Mouse (Mus musculus) limb, embryonic 12.5 days (tissue): Measurements from ENCODE around the gene Acyp2. TPM values are rescaled to one million over a fixed set of nuclear protein-coding genes. Genes with fewer than 3 reads are reported as not detected.

Experiments used
- ATAC-seq: fragments of 200-750 bp; cut with Nextera tagmentation; 2 replicates; pipeline ENCODE4 v1.8.0; 2017; ENCODE audit warnings: low read depth, moderate TSS enrichment; ENCODE audit not compliant: insufficient number of reproducible peaks, insufficient read depth, low FRiP score, low TSS enrichment
- H3K27ac ChIP-seq: fragments of 300-500 bp; sonication (generic); 2 replicates; pipeline ENCODE4 v1.5.1; 2016; ENCODE audit warnings: mild to moderate bottlenecking, moderate library complexity
- H3K27me3 ChIP-seq: fragments of 300-500 bp; sonication (generic); 2 replicates; pipeline ENCODE4 v1.6.1; 2016; ENCODE audit warnings: mild to moderate bottlenecking, moderate library complexity
- H3K36me3 ChIP-seq: fragments of 300-500 bp; sonication (generic); 2 replicates; pipeline ENCODE4 v1.6.1; 2016; ENCODE audit warnings: mild to moderate bottlenecking, moderate library complexity
- H3K4me1 ChIP-seq: fragments of 300-500 bp; sonication (generic); replicated peaks from 2 replicates; pipeline ENCODE4 v1.6.1; 2016
- H3K4me2 ChIP-seq: fragments of 300-500 bp; sonication (generic); 2 replicates; pipeline ENCODE4 v1.6.1; 2016; ENCODE audit warnings: mild to moderate bottlenecking, moderate library complexity
- H3K4me3 ChIP-seq: fragments of 300-500 bp; sonication (generic); replicated peaks from 2 replicates; pipeline ENCODE4 v1.5.1; 2016; ENCODE audit warnings: mild to moderate bottlenecking
- H3K9ac ChIP-seq: fragments of 300-500 bp; sonication (generic); replicated peaks from 2 replicates; pipeline ENCODE4 v1.6.1; 2016; ENCODE audit warnings: mild to moderate bottlenecking, moderate library complexity
- H3K9me3 ChIP-seq: fragments of 300-500 bp; sonication (generic); 2 replicates; pipeline ENCODE4 v1.6.1; 2016; ENCODE audit warnings: mild to moderate bottlenecking, moderate library complexity
- WGBS: fragments of 180-500 bp; shearing (Covaris S2); methylation state at CpG from one replicate; pipeline ENCODE4 v1.1.7; 2016; 5-methylcytosine and 5-hydroxymethylcytosine counted together
- polyA plus RNA-seq: library from polyadenylated mRNA; unstranded; fragments of >200 nt; fragmentation: Nextera tagmentation; extraction: Ambion mirVana; gene quantifications from 2 replicates; pipeline ENCODE4 v1.2.1, GENCODE M21; 2016

The Acyp2 gene
- polyA plus RNA-seq, 1 experiment from 2014 or later = 6.6 TPM

DNA sequence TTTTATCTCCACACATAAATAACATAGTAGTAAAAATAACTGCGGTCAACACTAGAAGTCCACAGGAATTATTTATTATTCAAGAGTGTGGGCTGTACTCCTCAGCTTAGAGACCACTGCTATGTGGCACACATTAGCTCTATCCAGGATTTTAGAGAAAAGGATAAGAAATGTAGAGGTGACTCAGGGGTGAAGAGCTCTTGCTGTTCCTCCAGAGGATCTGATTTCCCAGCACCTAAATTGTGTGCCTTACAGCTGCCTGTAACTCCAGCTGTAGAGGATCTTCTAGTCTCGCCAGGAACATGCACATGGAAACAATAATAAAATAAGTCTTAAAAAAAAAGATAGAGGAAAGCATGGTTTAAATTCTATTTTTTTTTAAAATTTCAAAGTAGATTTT, 70.5 kb downstream of the Acyp2 start:
- H3K4me1 ChIP-seq = no peaks in the 10 kb centered on the region
- H3K4me2 ChIP-seq = no peak overlapping the region
- H3K9me3 ChIP-seq = peaks cover 10% of the 10 kb centered on the region
- no peak overlapping the region for H3K9ac ChIP-seq
- WGBS = 80% methylated on average over 2 of the region's 2 CpGs
- ATAC-seq = no peak
- H3K4me3 ChIP-seq = no peak overlapping the region
- no peaks in the 10 kb centered on the region for H3K27me3 ChIP-seq
- H3K36me3 ChIP-seq = no peaks in the 10 kb centered on the region
- H3K27ac ChIP-seq = no peak overlapping the region

DNA sequence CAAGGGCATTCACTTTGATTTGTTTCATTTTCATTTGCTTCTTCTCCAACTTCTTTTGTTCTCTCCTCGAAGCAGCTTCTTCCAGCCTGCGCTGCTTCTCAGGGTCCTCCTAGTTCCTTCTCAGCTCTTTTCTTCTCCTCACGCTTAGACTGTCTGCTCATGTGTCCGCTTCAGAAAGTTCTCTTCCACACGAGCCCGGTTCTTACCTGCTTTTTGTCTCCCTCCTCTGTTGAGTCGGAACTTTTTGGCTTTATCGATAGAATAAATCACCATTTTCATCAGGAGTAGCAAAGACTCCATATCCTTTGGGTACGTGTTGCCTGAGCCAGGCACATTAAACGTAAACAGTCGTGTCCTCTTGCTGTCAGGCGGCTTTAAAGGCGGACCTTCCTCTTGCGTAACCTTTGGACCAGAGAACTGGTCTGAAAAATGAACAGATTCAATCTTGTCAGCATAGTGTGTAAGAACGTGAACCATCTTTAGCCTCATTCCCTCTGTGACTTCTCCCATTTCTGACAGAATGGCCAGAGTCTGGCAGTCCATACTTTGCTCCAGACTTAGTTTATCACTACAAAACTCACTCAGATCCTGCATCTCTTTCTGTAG, 76.5 kb downstream of the Acyp2 start:
- Histone ChIP-seq H3K4me2 (no peak overlapping the region), H3K9ac (no peak overlapping the region), H3K4me1 (no peaks in the 10 kb centered on the region), H3K4me3 (no peak overlapping the region), H3K27ac (no peak overlapping the region), H3K9me3 (no peaks in the 10 kb centered on the region), H3K36me3 (no peaks in the 10 kb centered on the region), H3K27me3 (no peaks in the 10 kb centered on the region)
- no peak for ATAC-seq
- WGBS = 90% methylated on average over 15 of the region's 15 CpGs

- H3K27me3 ChIP-seq = no peaks in the 10 kb centered on the region
- H3K27ac ChIP-seq = no peak overlapping the region
- no peak overlapping the region for H3K4me3 ChIP-seq
- WGBS = 88% methylated on average over 3 of the region's 3 CpGs
- no peaks in the 10 kb centered on the region for H3K4me1 ChIP-seq
- H3K9ac ChIP-seq = no peak overlapping the region
- no peaks in the 10 kb centered on the region for H3K9me3 ChIP-seq
- no peak for ATAC-seq
- H3K4me2 ChIP-seq = no peak overlapping the region
- no peaks in the 10 kb centered on the region for H3K36me3 ChIP-seq
These were observed 78.8 kb downstream of the Acyp2 start for GRCm38 (mm10) chr11:30570568-30570967.

DNA sequence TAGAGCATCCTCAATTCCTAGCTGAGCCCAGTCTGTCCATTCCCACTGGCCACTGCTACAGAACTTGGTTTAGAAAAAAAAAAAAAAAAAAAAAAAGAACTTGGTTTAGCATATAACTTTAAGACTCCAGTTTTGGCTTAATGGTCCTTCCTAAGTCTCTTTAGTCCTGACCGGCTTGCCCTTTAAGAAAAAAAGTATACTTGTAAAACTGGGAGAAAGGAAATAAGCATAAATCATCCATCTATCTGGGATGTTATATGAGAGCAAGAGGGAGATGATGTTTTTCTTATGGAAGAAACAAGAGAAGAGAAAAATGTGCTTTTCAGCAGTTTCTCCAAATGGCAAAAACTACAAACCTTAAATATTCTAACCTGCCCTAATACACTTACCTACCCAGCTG, 89.2 kb downstream of the Acyp2 start:
- no peak overlapping the region for H3K9ac ChIP-seq
- no peaks in the 10 kb centered on the region for H3K4me1 ChIP-seq
- no peak for ATAC-seq
- H3K4me3 ChIP-seq = no peak overlapping the region
- H3K27ac ChIP-seq = no peak overlapping the region
- no peaks in the 10 kb centered on the region for H3K9me3 ChIP-seq
- H3K27me3 ChIP-seq = no peaks in the 10 kb centered on the region
- no peak overlapping the region for H3K4me2 ChIP-seq
- H3K36me3 ChIP-seq = no peaks in the 10 kb centered on the region
- WGBS = 85% methylated on average over 1 of the region's 1 CpGs

GRCm38 (mm10) chr11:30553408-30553807, 96.0 kb downstream of the Acyp2 start:
- Histone ChIP-seq H3K9me3 (no peaks in the 10 kb centered on the region), H3K4me2 (no peak overlapping the region), H3K9ac (no peak overlapping the region), H3K27ac (no peak overlapping the region), H3K36me3 (no peaks in the 10 kb centered on the region), H3K27me3 (no peaks in the 10 kb centered on the region), H3K4me1 (no peaks in the 10 kb centered on the region), H3K4me3 (no peak overlapping the region)
- no peak for ATAC-seq
- 97% methylated on average over 1 of the region's 1 CpGs for WGBS

GRCm38 (mm10) chr11:30517133-30517532, 132.3 kb downstream of the Acyp2 start:
- H3K9ac ChIP-seq = no peak overlapping the region
- no peak overlapping the region for H3K4me2 ChIP-seq
- H3K27me3 ChIP-seq = no peaks in the 10 kb centered on the region
- WGBS = 86% methylated on average over 2 of the region's 2 CpGs
- no peaks in the 10 kb centered on the region for H3K36me3 ChIP-seq
- no peaks in the 10 kb centered on the region for H3K4me1 ChIP-seq
- H3K9me3 ChIP-seq = no peaks in the 10 kb centered on the region
- H3K27ac ChIP-seq = no peak overlapping the region
- no peak overlapping the region for H3K4me3 ChIP-seq
- no peak for ATAC-seq

- Histone ChIP-seq H3K36me3 (no peaks in the 10 kb centered on the region), H3K4me3 (no peak overlapping the region), H3K4me2 (no peak overlapping the region), H3K4me1 (no peaks in the 10 kb centered on the region), H3K27me3 (no peaks in the 10 kb centered on the region), H3K9me3 (no peaks in the 10 kb centered on the region), H3K27ac (no peak overlapping the region), H3K9ac (no peak overlapping the region)
- no peak for ATAC-seq
- WGBS = 90% methylated on average over 4 of the region's 4 CpGs
These were observed 141.2 kb downstream of the Acyp2 start for GRCm38 (mm10) chr11:30508178-30508577.

- 83% methylated on average over 3 of the region's 3 CpGs for WGBS
These were observed 150.5 kb downstream of the Acyp2 start for GRCm38 (mm10) chr11:30498738-30499355.

DNA sequence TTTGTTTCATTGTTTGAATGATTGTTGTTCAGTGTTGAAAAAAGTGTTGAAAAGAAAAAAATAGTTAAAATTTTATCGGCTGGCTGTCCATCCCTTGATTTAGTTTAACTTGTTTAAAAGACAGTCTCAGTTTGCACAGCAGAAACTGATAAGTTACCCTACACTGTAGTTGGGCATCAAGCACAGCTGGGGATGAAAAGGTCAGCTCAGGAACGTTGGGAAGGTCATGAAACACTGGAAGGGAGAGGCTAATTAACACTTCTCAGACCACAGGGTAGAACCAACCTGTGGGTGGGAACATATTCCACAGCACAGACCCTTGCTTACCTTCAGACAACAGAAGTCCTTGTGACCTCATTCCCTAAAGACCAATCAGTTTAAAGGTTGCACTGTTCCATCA, 152.2 kb downstream of the Acyp2 start:
- no peak overlapping the region for H3K9ac ChIP-seq
- H3K4me1 ChIP-seq = no peaks in the 10 kb centered on the region
- ATAC-seq = no peak
- no peak overlapping the region for H3K27ac ChIP-seq
- H3K4me3 ChIP-seq = no peak overlapping the region
- no peak overlapping the region for H3K4me2 ChIP-seq
- H3K9me3 ChIP-seq = peaks cover 6% of the 10 kb centered on the region; the same call in 1 of the 2 replicates
- no peaks in the 10 kb centered on the region for H3K27me3 ChIP-seq
- whole genome bisulfite sequencing = 59% methylated on average over 2 of the region's 2 CpGs
- H3K36me3 ChIP-seq = no peaks in the 10 kb centered on the region

More at GRCm38 (mm10) chr11:30498738-30499355, 150.5 kb downstream of the Acyp2 start:
- ATAC-seq = no peak
- no peaks in the 10 kb centered on the region for H3K36me3 ChIP-seq
- no peak overlapping the region for H3K27ac ChIP-seq
- no peak overlapping the region for H3K4me2 ChIP-seq
- no peak overlapping the region for H3K4me3 ChIP-seq
- H3K9ac ChIP-seq = no peak overlapping the region
- no peaks in the 10 kb centered on the region for H3K4me1 ChIP-seq
- peaks cover 6% of the 10 kb centered on the region; the same call in 1 of the 2 replicates for H3K9me3 ChIP-seq
- no peaks in the 10 kb centered on the region for H3K27me3 ChIP-seq

- Histone ChIP-seq H3K4me2 (no peak overlapping the region), H3K4me3 (no peak overlapping the region)
These were observed 157.7 kb downstream of the Acyp2 start for GRCm38 (mm10) chr11:30491515-30492260.

GRCm38 (mm10) chr11:30488183-30488582, 161.2 kb downstream of the Acyp2 start:
- WGBS = 85% methylated on average over 9 of the region's 10 CpGs
- Histone ChIP-seq H3K4me3 (no peak overlapping the region), H3K9me3 (no peaks in the 10 kb centered on the region), H3K4me1 (no peaks in the 10 kb centered on the region), H3K36me3 (no peaks in the 10 kb centered on the region), H3K9ac (no peak overlapping the region), H3K27ac (no peak overlapping the region), H3K4me2 (no peak overlapping the region), H3K27me3 (no peaks in the 10 kb centered on the region)
- no peak for ATAC-seq

More at GRCm38 (mm10) chr11:30491515-30492260, 157.7 kb downstream of the Acyp2 start:
- Histone ChIP-seq H3K27ac (no peak overlapping the region), H3K9ac (no peak overlapping the region), H3K27me3 (no peaks in the 10 kb centered on the region), H3K4me1 (no peaks in the 10 kb centered on the region), H3K9me3 (no peaks in the 10 kb centered on the region), H3K36me3 (no peaks in the 10 kb centered on the region)
- no peak for ATAC-seq
